ENCODE assay signal across 7 mouse cellular contexts in genomic region chr13:83607883-83608581, GRCm38 (mm10).
DNase-seq lines count a peak whose midpoint lies in the region; ATAC-seq lines count a peak whose summit lies in the region.

No protein-coding gene starts in this region.

- no peaks in the 10 kb centered on the region for H3K36me3 ChIP-seq in embryonic facial prominence, embryonic 12.5 days
- no peaks in the 10 kb centered on the region for H3K36me3 ChIP-seq in hindbrain, embryonic 14.5 days (replicated peaks; ENCODE audit: control insufficient read depth, insufficient read depth)
- H3K36me3 ChIP-seq in neural tube, embryonic 15.5 days: no peaks in the 10 kb centered on the region

- no peaks in the 10 kb centered on the region for H3K9me3 ChIP-seq in embryonic facial prominence, embryonic 12.5 days
- H3K9me3 ChIP-seq in hindbrain, embryonic 14.5 days (ENCODE audit: control insufficient read depth, low read length): no peaks in the 10 kb centered on the region
- H3K9me3 ChIP-seq in neural tube, embryonic 15.5 days (replicated peaks): no peaks in the 10 kb centered on the region

- peak; percentile 58 to 60 for DNase-seq in left cerebral cortex, postnatal 14 days (ENCODE audit: low spot score in 2 of 2)
- DNase-seq in left cerebral cortex, adult 8-10 months (ENCODE audit: low spot score in 2 of 2): no peak
- DNase-seq in hindbrain, embryonic 14.5 days (ENCODE audit: low spot score): peak; percentile 73
- no peak for DNase-seq in adrenal gland, postnatal 4 days (ENCODE audit: low spot score in 2 of 2)
- no peak for DNase-seq in gastrocnemius, postnatal 10 days

- WGBS in embryonic facial prominence, embryonic 12.5 days: 32% methylated on average over 4 of the region's 4 CpGs
- WGBS in hindbrain, embryonic 14.5 days: 42% methylated on average over 4 of the region's 4 CpGs
- WGBS in neural tube, embryonic 15.5 days: 26% methylated on average over 4 of the region's 4 CpGs

- H3K27ac ChIP-seq in embryonic facial prominence, embryonic 12.5 days: no peak overlapping the region
- no peak overlapping the region for H3K27ac ChIP-seq in hindbrain, embryonic 14.5 days
- H3K27ac ChIP-seq in neural tube, embryonic 15.5 days (replicated peaks): no peak overlapping the region

- H3K4me1 ChIP-seq in embryonic facial prominence, embryonic 12.5 days: peaks cover 22% of the 10 kb centered on the region
- H3K4me1 ChIP-seq in hindbrain, embryonic 14.5 days (replicated peaks; ENCODE audit: control insufficient read depth, insufficient read depth, low read length): peaks cover 11% of the 10 kb centered on the region
- H3K4me1 ChIP-seq in neural tube, embryonic 15.5 days: peaks cover 12% of the 10 kb centered on the region

- no peaks in the 10 kb centered on the region for H3K27me3 ChIP-seq in embryonic facial prominence, embryonic 12.5 days
- no peaks in the 10 kb centered on the region for H3K27me3 ChIP-seq in hindbrain, embryonic 14.5 days (ENCODE audit: control insufficient read depth, insufficient read depth, low read length)
- no peaks in the 10 kb centered on the region for H3K27me3 ChIP-seq in neural tube, embryonic 15.5 days (replicated peaks)

- no peak overlapping the region for H3K4me2 ChIP-seq in embryonic facial prominence, embryonic 12.5 days (replicated peaks)
- H3K4me2 ChIP-seq in hindbrain, embryonic 14.5 days (replicated peaks): no peak overlapping the region
- H3K4me2 ChIP-seq in neural tube, embryonic 15.5 days: no peak overlapping the region

- peak; percentile 55; the same call in 1 of the 2 replicates for ATAC-seq in embryonic facial prominence, embryonic 12.5 days (ENCODE audit: insufficient number of reproducible peaks, insufficient read depth, low FRiP score, low TSS enrichment)
- peak; percentile 75; the same call in 1 of the 2 replicates for ATAC-seq in hindbrain, embryonic 14.5 days (ENCODE audit: low FRiP score)
- peak; percentile 58; the same call in 1 of the 2 replicates for ATAC-seq in neural tube, embryonic 15.5 days (ENCODE audit: low FRiP score)

- H3K9ac ChIP-seq in embryonic facial prominence, embryonic 12.5 days: no peak overlapping the region
- no peak overlapping the region for H3K9ac ChIP-seq in hindbrain, embryonic 14.5 days
- H3K9ac ChIP-seq in neural tube, embryonic 15.5 days (replicated peaks): no peak overlapping the region

- intact Hi-C loops in left cerebral cortex, postnatal 14 days (cut with DNase I): no loop called here

- no peak overlapping the region for H3K4me3 ChIP-seq in embryonic facial prominence, embryonic 12.5 days
- no peak overlapping the region for H3K4me3 ChIP-seq in hindbrain, embryonic 14.5 days (replicated peaks; ENCODE audit: low read length)
- no peak overlapping the region for H3K4me3 ChIP-seq in neural tube, embryonic 15.5 days (replicated peaks)

Comparison
In these comparisons a context has a peak if more than half of its experiments do, and no peak if none do; other contexts are left out.
1. DNase-seq: peak in left cerebral cortex, postnatal 14 days (2 of 2) and hindbrain, embryonic 14.5 days (single experiment); none in left cerebral cortex, adult 8-10 months (0 of 2), adrenal gland, postnatal 4 days (0 of 2) and gastrocnemius, postnatal 10 days (single experiment).
2. Peak in every context shown above with its lines, with median percentiles within 50 percentile points of each other: ATAC-seq.